Comparison of ENCODE assay signal across 13 mouse cellular contexts in the genomic region with DNA sequence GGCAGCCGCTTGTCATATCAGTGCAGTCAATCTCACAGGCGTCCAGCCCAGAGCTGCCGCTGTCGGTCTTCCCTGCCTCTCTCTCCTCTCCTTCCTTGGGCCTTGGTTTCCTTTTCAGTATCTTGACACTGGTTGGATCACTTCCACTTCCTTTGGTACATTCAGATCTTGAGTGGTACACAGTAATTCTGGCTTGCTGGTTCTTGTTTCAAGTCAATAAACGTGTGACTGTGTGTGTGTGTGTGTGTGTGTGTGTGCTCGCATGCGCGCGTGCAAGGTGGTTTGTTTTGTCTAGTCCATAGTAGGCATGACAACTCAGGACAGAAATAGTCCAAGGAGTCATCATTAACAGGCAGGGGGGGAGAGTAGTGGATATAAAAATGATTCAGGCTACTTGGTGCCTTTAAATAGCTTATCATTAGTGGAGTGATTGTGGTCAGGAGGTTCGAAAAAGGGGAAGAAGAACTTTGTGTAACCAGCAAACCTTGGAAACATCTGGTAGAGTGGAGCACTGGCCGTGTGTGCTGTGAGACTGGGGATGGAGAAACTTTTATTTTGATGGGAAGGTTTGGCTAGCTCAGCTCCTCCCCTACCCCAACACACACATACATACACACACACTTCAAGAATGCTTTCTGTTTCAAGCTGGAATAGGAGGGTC.
DNase-seq lines count a peak whose midpoint lies in the region; ATAC-seq and TF ChIP-seq lines count a peak whose summit lies in the region.
"Had no signal": no experiment of that assay in that cellular context is flagged by ENCODE, and none has a peak within 500 bp of the region (broad histone marks: within the 10 kb centered on the region; RNA-seq: fewer than 3 reads in every experiment).

No protein-coding gene starts in this region.

- no peak overlapping the region for H3K9ac ChIP-seq in liver, embryonic 11.5 days (ENCODE audit: low read depth, low read length)
- H3K9ac ChIP-seq in limb, embryonic 15.5 days = no peak overlapping the region
- H3K9ac ChIP-seq in midbrain, embryonic 14.5 days (replicated peaks; ENCODE audit: low read length) = no peak overlapping the region

- no peak for TF ChIP-seq CTCF in bone marrow macrophage, adult 2 months (IDR thresholded peaks at IDR 0.05; ENCODE audit: low read depth, low read length)

- no peak for TF ChIP-seq POLR2A in bone marrow macrophage, adult 2 months (IDR thresholded peaks at IDR 0.05; ENCODE audit: borderline replicate concordance, low read depth, low read length)

- no peaks in the 10 kb centered on the region for H3K27me3 ChIP-seq in liver, embryonic 11.5 days (replicated peaks; ENCODE audit: control insufficient read depth, insufficient read depth, low read length)
- no peaks in the 10 kb centered on the region for H3K27me3 ChIP-seq in limb, embryonic 15.5 days
- H3K27me3 ChIP-seq in midbrain, embryonic 14.5 days (ENCODE audit: control insufficient read depth, insufficient read depth, low read length) = no peaks in the 10 kb centered on the region

- H3K4me3 ChIP-seq in liver, embryonic 11.5 days (ENCODE audit: low read depth, low read length) = no peak overlapping the region
- H3K4me3 ChIP-seq in bone marrow macrophage, adult 2 months (ENCODE audit: insufficient read depth, low read length) = peak overlapping the region; percentile 48
- H3K4me3 ChIP-seq in limb, embryonic 15.5 days = no peak overlapping the region
- H3K4me3 ChIP-seq in midbrain, embryonic 14.5 days (replicated peaks; ENCODE audit: low read depth, low read length) = no peak overlapping the region
- H3K4me3 ChIP-seq: midbrain, embryonic 10.5 days had no signal

- 44% methylated on average over 11 of the region's 11 CpGs for WGBS in liver, embryonic 11.5 days
- WGBS in limb, embryonic 15.5 days = 66% methylated on average over 11 of the region's 11 CpGs
- WGBS in midbrain, embryonic 14.5 days = 73% methylated on average over 11 of the region's 11 CpGs

- H3K36me3 ChIP-seq in liver, embryonic 11.5 days (ENCODE audit: control insufficient read depth, insufficient read depth, low read length) = no peaks in the 10 kb centered on the region
- H3K36me3 ChIP-seq in limb, embryonic 15.5 days = no peaks in the 10 kb centered on the region
- H3K36me3 ChIP-seq in midbrain, embryonic 14.5 days (ENCODE audit: control insufficient read depth, insufficient read depth, low read length) = no peaks in the 10 kb centered on the region
- H3K36me3 ChIP-seq: midbrain, embryonic 10.5 days had no signal

- no peaks in the 10 kb centered on the region for H3K9me3 ChIP-seq in liver, embryonic 11.5 days (ENCODE audit: control insufficient read depth, low read length)
- no peaks in the 10 kb centered on the region for H3K9me3 ChIP-seq in limb, embryonic 15.5 days
- H3K9me3 ChIP-seq in midbrain, embryonic 14.5 days (ENCODE audit: control insufficient read depth, low read length) = no peaks in the 10 kb centered on the region
- H3K9me3 ChIP-seq: midbrain, embryonic 10.5 days had no signal

- peak overlapping the region; percentile 39 for H3K4me2 ChIP-seq in liver, embryonic 11.5 days
- H3K4me2 ChIP-seq in limb, embryonic 15.5 days = no peak overlapping the region
- no peak overlapping the region for H3K4me2 ChIP-seq in midbrain, embryonic 14.5 days (ENCODE audit: low read length)

- no peak overlapping the region for H3K27ac ChIP-seq in liver, embryonic 11.5 days (ENCODE audit: low read depth, low read length)
- peak overlapping the region; percentile 63 for H3K27ac ChIP-seq in bone marrow macrophage, adult 2 months (ENCODE audit: insufficient read depth, low read depth, low read length)
- H3K27ac ChIP-seq in limb, embryonic 15.5 days = peak overlapping the region; percentile 5; the same call in 1 of the 2 replicates
- H3K27ac ChIP-seq in midbrain, embryonic 14.5 days (replicated peaks; ENCODE audit: low read depth, low read length) = no peak overlapping the region

- ATAC-seq in liver, embryonic 11.5 days (replicated peaks; ENCODE audit: low FRiP score) = peak; percentile 50; the same call in 1 of the 2 replicates
- no peak for ATAC-seq in limb, embryonic 15.5 days (ENCODE audit: insufficient number of reproducible peaks, low FRiP score, low TSS enrichment, low read depth)
- peak; percentile 59 for ATAC-seq in monocyte, adult 5-6 weeks (replicated peaks; ENCODE audit: insufficient number of reproducible peaks, low FRiP score, low TSS enrichment, poor library complexity, severe bottlenecking)
- no peak for ATAC-seq in midbrain, embryonic 14.5 days (ENCODE audit: low FRiP score, low TSS enrichment)
- ATAC-seq: forebrain, embryonic 14.5 days had no signal

- H3K4me1 ChIP-seq in liver, embryonic 11.5 days (replicated peaks; ENCODE audit: control insufficient read depth, insufficient read depth, low read length) = peaks cover 20% of the 10 kb centered on the region
- H3K4me1 ChIP-seq in bone marrow macrophage, adult 2 months (ENCODE audit: control insufficient read depth, insufficient read depth, low read length) = peaks cover 15% of the 10 kb centered on the region
- peaks cover 17% of the 10 kb centered on the region; the same call in 1 of the 2 replicates for H3K4me1 ChIP-seq in limb, embryonic 15.5 days
- H3K4me1 ChIP-seq in midbrain, embryonic 14.5 days (ENCODE audit: control insufficient read depth, insufficient read depth, low read length) = 0 out of 2 replicates have a peak, but pooled peaks cover 3% of the 10 kb centered on the region

- no peak for DNase-seq in liver, embryonic 11.5 days (ENCODE audit: low spot score)
- DNase-seq in liver (no peak), adipocyte (ENCODE audit: low spot score) (no peak)
- no peak for DNase-seq in midbrain, embryonic 14.5 days
- DNase-seq in spleen, postnatal 4 days (ENCODE audit: low spot score in 2 of 2) = no peak
- DNase-seq: adrenal gland, postnatal 14 days; cerebellum, postnatal 14 days; thymus, adult 18-20 months had no signal

Comparison
In these comparisons a context has a peak if more than half of its experiments do, and no peak if none do; other contexts are left out.
1. ATAC-seq: peak in liver, embryonic 11.5 days (single experiment) and monocyte, adult 5-6 weeks (single experiment); none in limb, embryonic 15.5 days (single experiment) and midbrain, embryonic 14.5 days (single experiment).
2. H3K27ac ChIP-seq: peak in bone marrow macrophage, adult 2 months (single experiment) and limb, embryonic 15.5 days (single experiment); none in liver, embryonic 11.5 days (single experiment) and midbrain, embryonic 14.5 days (single experiment).